Mouse (Mus musculus): ENCODE results near the gene Gm9758. TPM values are rescaled to one million over a fixed set of nuclear protein-coding genes. Genes with fewer than 3 reads are reported as not detected.
"Not testable (repeated sequence)": the region's sequence is repeated elsewhere in the genome, so short reads cannot be mapped to it uniquely, and the experiment has no call there.

The Gm9758 gene
- not detected in 2 replicates for polyA plus RNA-seq (2015; fragmentation: Nextera tagmentation; extraction: Ambion mirVana)

- H3K9me3 ChIP-seq (replicated peaks; ENCODE audit: control insufficient read depth, low read length); H3K4me1 ChIP-seq (ENCODE audit: control insufficient read depth, low read depth, low read length); H3K9ac ChIP-seq (ENCODE audit: low read depth, low read length); H3K27me3 ChIP-seq (ENCODE audit: control insufficient read depth, insufficient read depth, low read depth, low read length); H3K4me3 ChIP-seq (ENCODE audit: low read depth, low read length); H3K4me2 ChIP-seq (ENCODE audit: low read depth, low read length); H3K27ac ChIP-seq (ENCODE audit: low read length); ATAC-seq (ENCODE audit: low read depth); H3K36me3 ChIP-seq (ENCODE audit: control insufficient read depth, insufficient read depth): not testable (repeated sequence)
- 29% methylated on average over 1 of the region's 1 CpGs for WGBS (ENCODE audit: insufficient replicate concordance)
Observed at GRCm38 (mm10) chr5:14914799-14915198, at the start of gene Gm9758. Gene Gm9758, minus strand, starts transcription at chr5:14914899.

GRCm38 (mm10) chr5:14963821-14964220 is 49.1 kb upstream of the Gm9758 start:
- not testable (repeated sequence) for H3K36me3 ChIP-seq (ENCODE audit: control insufficient read depth, insufficient read depth); H3K9ac ChIP-seq (ENCODE audit: low read depth, low read length); H3K4me1 ChIP-seq (ENCODE audit: control insufficient read depth, low read depth, low read length); ATAC-seq (ENCODE audit: low read depth); H3K9me3 ChIP-seq (replicated peaks; ENCODE audit: control insufficient read depth, low read length); H3K27me3 ChIP-seq (ENCODE audit: control insufficient read depth, insufficient read depth, low read depth, low read length); H3K27ac ChIP-seq (ENCODE audit: low read length); H3K4me2 ChIP-seq (ENCODE audit: low read depth, low read length); H3K4me3 ChIP-seq (ENCODE audit: low read depth, low read length)
- WGBS (ENCODE audit: insufficient replicate concordance) = 62% methylated on average over 13 of the region's 13 CpGs

GRCm38 (mm10) chr5:14961502-14961901 is 46.8 kb upstream of the Gm9758 start:
- not testable (repeated sequence) for ATAC-seq (ENCODE audit: low read depth); H3K27me3 ChIP-seq (ENCODE audit: control insufficient read depth, insufficient read depth, low read depth, low read length); H3K4me2 ChIP-seq (ENCODE audit: low read depth, low read length); H3K36me3 ChIP-seq (ENCODE audit: control insufficient read depth, insufficient read depth); H3K27ac ChIP-seq (ENCODE audit: low read length); H3K9me3 ChIP-seq (replicated peaks; ENCODE audit: control insufficient read depth, low read length); H3K4me3 ChIP-seq (ENCODE audit: low read depth, low read length); H3K4me1 ChIP-seq (ENCODE audit: control insufficient read depth, low read depth, low read length); H3K9ac ChIP-seq (ENCODE audit: low read depth, low read length)
- 59% methylated on average over 4 of the region's 4 CpGs for WGBS (ENCODE audit: insufficient replicate concordance)

DNA sequence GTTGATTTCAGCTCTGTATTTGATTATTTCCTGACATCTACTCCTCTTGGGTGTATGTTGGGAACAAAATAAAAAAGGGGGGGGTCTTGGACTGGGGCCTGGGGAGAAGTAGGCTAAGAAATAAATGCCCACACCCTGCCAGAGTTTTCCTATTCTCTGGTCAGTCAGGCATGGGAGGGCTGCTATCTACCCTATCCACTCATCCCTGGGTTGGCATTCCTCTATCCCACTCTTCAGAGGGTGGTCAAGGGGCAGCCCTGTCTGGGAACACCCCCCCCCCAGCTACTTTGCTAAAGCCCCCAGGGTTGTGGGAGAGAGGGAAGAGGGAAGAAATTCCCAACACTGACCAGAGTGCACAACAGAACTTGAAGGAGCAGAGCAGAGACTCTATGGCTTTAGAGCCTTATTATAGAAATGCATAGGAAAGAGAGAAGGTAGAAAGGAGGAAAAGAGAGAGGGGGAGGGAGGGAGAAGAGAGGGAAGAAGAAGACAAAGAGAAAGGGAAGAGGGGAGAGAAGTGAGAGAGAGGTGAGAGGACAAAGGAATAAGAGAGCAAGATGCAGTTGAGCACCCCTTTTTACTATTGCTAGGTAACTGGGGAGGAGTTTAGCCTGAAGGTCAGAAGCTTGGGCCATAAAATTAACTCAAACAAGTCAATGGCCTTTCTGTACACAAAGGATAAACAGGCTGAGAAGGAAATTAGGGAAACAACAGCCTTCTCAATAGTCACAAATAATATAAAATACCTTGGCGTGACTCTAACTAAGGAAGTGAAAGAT is 41.4 kb upstream of the Gm9758 start:
- H3K4me3 ChIP-seq (ENCODE audit: low read depth, low read length); H3K27ac ChIP-seq (ENCODE audit: low read length); ATAC-seq (ENCODE audit: low read depth); H3K4me2 ChIP-seq (ENCODE audit: low read depth, low read length); H3K4me1 ChIP-seq (ENCODE audit: control insufficient read depth, low read depth, low read length); H3K9ac ChIP-seq (ENCODE audit: low read depth, low read length); H3K27me3 ChIP-seq (ENCODE audit: control insufficient read depth, insufficient read depth, low read depth, low read length); H3K36me3 ChIP-seq (ENCODE audit: control insufficient read depth, insufficient read depth); H3K9me3 ChIP-seq (replicated peaks; ENCODE audit: control insufficient read depth, low read length): not testable (repeated sequence)
- 65% methylated on average over 1 of the region's 1 CpGs for WGBS (ENCODE audit: insufficient replicate concordance)

DNA sequence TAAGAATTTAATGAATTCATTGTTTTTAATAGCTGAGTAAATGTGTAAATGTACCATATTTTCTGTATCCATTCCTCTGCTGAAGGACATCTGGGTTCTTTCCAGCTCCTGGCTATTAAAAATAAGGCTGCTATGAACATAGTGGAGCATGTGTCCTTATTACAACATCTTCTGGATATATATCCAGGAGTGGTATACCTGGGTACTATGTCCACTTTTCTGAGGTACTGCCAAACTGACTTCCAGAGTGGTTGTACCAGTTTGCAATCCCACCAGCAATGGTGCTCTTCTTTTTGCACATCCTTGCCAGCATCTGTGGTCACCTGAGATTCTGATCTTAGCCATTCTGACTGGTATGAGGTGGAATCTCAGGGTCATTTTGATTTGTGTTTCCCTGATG is 38.9 kb upstream of the Gm9758 start:
- not testable (repeated sequence) for H3K9me3 ChIP-seq (replicated peaks; ENCODE audit: control insufficient read depth, low read length); H3K27me3 ChIP-seq (ENCODE audit: control insufficient read depth, insufficient read depth, low read depth, low read length); H3K27ac ChIP-seq (ENCODE audit: low read length); H3K36me3 ChIP-seq (ENCODE audit: control insufficient read depth, insufficient read depth); H3K9ac ChIP-seq (ENCODE audit: low read depth, low read length); H3K4me3 ChIP-seq (ENCODE audit: low read depth, low read length); ATAC-seq (ENCODE audit: low read depth); H3K4me1 ChIP-seq (ENCODE audit: control insufficient read depth, low read depth, low read length); H3K4me2 ChIP-seq (ENCODE audit: low read depth, low read length)

- H3K9ac ChIP-seq (ENCODE audit: low read depth, low read length); H3K27me3 ChIP-seq (ENCODE audit: control insufficient read depth, insufficient read depth, low read depth, low read length); ATAC-seq (ENCODE audit: low read depth); H3K4me1 ChIP-seq (ENCODE audit: control insufficient read depth, low read depth, low read length); H3K4me3 ChIP-seq (ENCODE audit: low read depth, low read length); H3K36me3 ChIP-seq (ENCODE audit: control insufficient read depth, insufficient read depth); H3K9me3 ChIP-seq (replicated peaks; ENCODE audit: control insufficient read depth, low read length); H3K27ac ChIP-seq (ENCODE audit: low read length); H3K4me2 ChIP-seq (ENCODE audit: low read depth, low read length): not testable (repeated sequence)
- WGBS (ENCODE audit: insufficient replicate concordance) = 50% methylated on average over 3 of the region's 3 CpGs
Observed at GRCm38 (mm10) chr5:14952749-14953148, 38.0 kb upstream of the Gm9758 start.

DNA sequence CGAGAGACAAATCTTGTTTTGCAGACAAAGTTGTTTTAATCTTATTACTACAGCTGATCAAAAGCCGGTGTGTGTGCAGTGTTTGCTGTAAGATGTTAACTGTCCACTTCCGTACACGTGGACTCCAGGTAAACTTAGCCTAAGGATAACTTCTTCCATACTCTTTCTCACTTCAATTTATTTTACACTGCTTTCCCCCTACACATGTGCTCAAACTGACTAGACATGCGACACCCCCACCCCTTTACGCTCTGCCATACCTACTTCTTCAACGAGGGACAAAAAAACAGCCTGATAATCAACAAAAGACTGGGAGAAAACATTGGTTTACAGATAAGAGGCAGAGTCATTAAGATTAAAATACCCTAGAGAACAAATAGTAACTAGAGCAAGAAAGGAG is 37.1 kb upstream of the Gm9758 start:
- not testable (repeated sequence) for H3K9me3 ChIP-seq (replicated peaks; ENCODE audit: control insufficient read depth, low read length); ATAC-seq (ENCODE audit: low read depth); H3K9ac ChIP-seq (ENCODE audit: low read depth, low read length); H3K36me3 ChIP-seq (ENCODE audit: control insufficient read depth, insufficient read depth); H3K4me1 ChIP-seq (ENCODE audit: control insufficient read depth, low read depth, low read length); H3K27me3 ChIP-seq (ENCODE audit: control insufficient read depth, insufficient read depth, low read depth, low read length); H3K27ac ChIP-seq (ENCODE audit: low read length); H3K4me2 ChIP-seq (ENCODE audit: low read depth, low read length); H3K4me3 ChIP-seq (ENCODE audit: low read depth, low read length)
- 49% methylated on average over 7 of the region's 7 CpGs for WGBS (ENCODE audit: insufficient replicate concordance)

GRCm38 (mm10) chr5:14947482-14948198 is 32.9 kb upstream of the Gm9758 start:
- not testable (repeated sequence) for ATAC-seq (ENCODE audit: low read depth); H3K4me2 ChIP-seq (ENCODE audit: low read depth, low read length); H3K27me3 ChIP-seq (ENCODE audit: control insufficient read depth, insufficient read depth, low read depth, low read length); H3K36me3 ChIP-seq (ENCODE audit: control insufficient read depth, insufficient read depth); H3K9ac ChIP-seq (ENCODE audit: low read depth, low read length); H3K4me1 ChIP-seq (ENCODE audit: control insufficient read depth, low read depth, low read length); H3K9me3 ChIP-seq (replicated peaks; ENCODE audit: control insufficient read depth, low read length); H3K4me3 ChIP-seq (ENCODE audit: low read depth, low read length); H3K27ac ChIP-seq (ENCODE audit: low read length)
- WGBS (ENCODE audit: insufficient replicate concordance) = 35% methylated on average over 4 of the region's 4 CpGs

DNA sequence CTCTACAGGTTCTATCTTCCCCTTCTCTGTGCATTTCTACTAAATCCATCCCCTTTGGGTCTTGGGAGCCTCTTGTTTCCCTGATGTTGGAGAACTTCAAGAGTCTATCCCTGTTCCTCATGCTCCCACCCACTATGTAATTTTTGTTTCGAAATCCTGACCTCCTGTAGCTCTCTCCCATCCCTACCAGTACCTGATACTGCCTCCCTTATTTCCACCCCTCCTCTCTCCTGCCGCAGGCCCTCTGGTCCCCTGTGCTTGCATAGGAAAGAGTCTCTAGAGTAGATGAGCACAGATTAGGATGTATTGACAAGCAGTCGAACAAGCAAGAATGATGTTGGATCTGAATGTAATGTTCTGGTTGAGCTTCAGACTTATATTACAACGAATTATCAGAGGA is 30.8 kb upstream of the Gm9758 start:
- H3K27ac ChIP-seq (ENCODE audit: low read length); H3K4me3 ChIP-seq (ENCODE audit: low read depth, low read length); ATAC-seq (ENCODE audit: low read depth); H3K9ac ChIP-seq (ENCODE audit: low read depth, low read length); H3K27me3 ChIP-seq (ENCODE audit: control insufficient read depth, insufficient read depth, low read depth, low read length); H3K9me3 ChIP-seq (replicated peaks; ENCODE audit: control insufficient read depth, low read length); H3K36me3 ChIP-seq (ENCODE audit: control insufficient read depth, insufficient read depth); H3K4me2 ChIP-seq (ENCODE audit: low read depth, low read length); H3K4me1 ChIP-seq (ENCODE audit: control insufficient read depth, low read depth, low read length): not testable (repeated sequence)
- 43% methylated on average over 4 of the region's 4 CpGs for WGBS (ENCODE audit: insufficient replicate concordance)

Data from liver, embryonic 16.5 days (tissue).